Mouse (Mus musculus) embryo, embryonic 9.5 days (tissue): ENCODE measurements around the gene Slc25a25.
"Not testable (repeated sequence)": the region's sequence is repeated elsewhere in the genome, so short reads cannot be mapped to it uniquely, and the experiment has no call there.

Experiments
- DNase-seq: peaks from one replicate; pipeline ENCODE4 v3.0.0-alpha.2; 2017; ENCODE audit errors: extremely low spot score

The Slc25a25 gene

GRCm38 (mm10) chr2:32450881-32451844 is at the start of gene Slc25a25:
Slc25a25 (minus strand) TSS chr2:32451445.
- DNase-seq: peak; percentile 94

GRCm38 (mm10) chr2:32500461-32500860 is 49.2 kb upstream of the Slc25a25 start:
- DNase-seq: no peak

- DNase-seq: no peak
These were observed 48.1 kb upstream of the Slc25a25 start for GRCm38 (mm10) chr2:32499365-32499764.

GRCm38 (mm10) chr2:32496190-32496589 is 44.9 kb upstream of the Slc25a25 start:
- DNase-seq: no peak

- DNase-seq: no peak
These were observed 44.0 kb upstream of the Slc25a25 start for GRCm38 (mm10) chr2:32495185-32495726.

- no peak for DNase-seq
These were observed 43.3 kb upstream of the Slc25a25 start for GRCm38 (mm10) chr2:32494522-32494921.

GRCm38 (mm10) chr2:32493301-32493701 is 42.1 kb upstream of the Slc25a25 start:
- DNase-seq: no peak

GRCm38 (mm10) chr2:32492661-32493060 is 41.4 kb upstream of the Slc25a25 start:
- DNase-seq: no peak

- not testable (repeated sequence) for DNase-seq
These were observed 39.5 kb upstream of the Slc25a25 start for GRCm38 (mm10) chr2:32490730-32491129.

GRCm38 (mm10) chr2:32488679-32489078 is 37.4 kb upstream of the Slc25a25 start:
- DNase-seq: peak; percentile 77

GRCm38 (mm10) chr2:32487124-32487623 is 35.9 kb upstream of the Slc25a25 start:
- peak; percentile 91 for DNase-seq

- no peak for DNase-seq
These were observed 34.9 kb upstream of the Slc25a25 start for GRCm38 (mm10) chr2:32486155-32486554.

- DNase-seq: no peak
These were observed 34.5 kb upstream of the Slc25a25 start for GRCm38 (mm10) chr2:32485751-32486150.

GRCm38 (mm10) chr2:32484933-32485332 is 33.7 kb upstream of the Slc25a25 start:
- no peak for DNase-seq

GRCm38 (mm10) chr2:32483179-32483875 is 32.1 kb upstream of the Slc25a25 start:
- DNase-seq: no peak

GRCm38 (mm10) chr2:32482351-32482750 is 31.1 kb upstream of the Slc25a25 start:
- DNase-seq: no peak

- DNase-seq: not testable (repeated sequence)
These were observed 24.1 kb upstream of the Slc25a25 start for GRCm38 (mm10) chr2:32475361-32475760.

GRCm38 (mm10) chr2:32471681-32472061 is 20.4 kb upstream of the Slc25a25 start:
- DNase-seq: no peak

- DNase-seq: no peak
These were observed 19.9 kb upstream of the Slc25a25 start for GRCm38 (mm10) chr2:32471001-32471680.

- no peak for DNase-seq
These were observed 13.1 kb upstream of the Slc25a25 start for GRCm38 (mm10) chr2:32464212-32464891.

GRCm38 (mm10) chr2:32463773-32464172 is 12.5 kb upstream of the Slc25a25 start:
- DNase-seq: no peak
